Mouse (Mus musculus): ENCODE data around the gene Cited4. TPM values are rescaled to one million over a fixed set of nuclear protein-coding genes. Genes with fewer than 3 reads are reported as not detected.

Cited4 gene
- 1.6 and 2.3 TPM in 2 replicates for polyA plus RNA-seq (2014; fragmentation: Nextera tagmentation; extraction: Ambion mirVana)

- H3K4me1 ChIP-seq (ENCODE audit: insufficient read depth), result no peaks in the 10 kb centered on the region
- peak within 1 kb of the TSS; percentile 55 for H3K4me3 ChIP-seq (ENCODE audit: low read depth, low read length)
- peak; percentile 95 for DNase-seq
- peaks cover 27% of the 10 kb centered on the region for H3K27me3 ChIP-seq (ENCODE audit: insufficient read depth, low read length)
- no peak for TF ChIP-seq CTCF (IDR thresholded peaks at IDR 0.05; ENCODE audit: low read depth)
- H3K36me3 ChIP-seq (ENCODE audit: insufficient read depth), result no peaks in the 10 kb centered on the region
- peak; percentile 91 for ATAC-seq (ENCODE audit: insufficient read depth)
- H3K4me2 ChIP-seq, result peak within 1 kb of the TSS; percentile 99
- WGBS, result under 1% methylated on average over 50 of the region's 50 CpGs
- no peaks in the 10 kb centered on the region for H3K9me3 ChIP-seq (ENCODE audit: low read depth, low read length)
- peak within 1 kb of the TSS; percentile 50; the same call in 1 of the 2 replicates for H3K27ac ChIP-seq (ENCODE audit: low read depth)
- peak within 1 kb of the TSS; percentile 58 for H3K9ac ChIP-seq
Measured at GRCm38 (mm10) chr4:120666358-120667024, at the start of gene Cited4. TSS of gene Cited4 (plus strand) at chr4:120666572.

- Histone ChIP-seq H3K27me3 (ENCODE audit: insufficient read depth, low read length) (no peaks in the 10 kb centered on the region), H3K36me3 (ENCODE audit: insufficient read depth) (no peaks in the 10 kb centered on the region), H3K4me3 (ENCODE audit: low read depth, low read length) (no peak overlapping the region), H3K9me3 (ENCODE audit: low read depth, low read length) (no peaks in the 10 kb centered on the region), H3K9ac (no peak overlapping the region), H3K27ac (ENCODE audit: low read depth) (no peak overlapping the region), H3K4me1 (ENCODE audit: insufficient read depth) (no peaks in the 10 kb centered on the region), H3K4me2 (no peak overlapping the region)
- no peak for ATAC-seq (ENCODE audit: insufficient read depth)
- 82% methylated on average over 6 of the region's 6 CpGs for WGBS
- no peak for TF ChIP-seq CTCF (IDR thresholded peaks at IDR 0.05; ENCODE audit: low read depth)
- no peak for DNase-seq
Measured at GRCm38 (mm10) chr4:120627728-120628127, 38.6 kb upstream of the Cited4 start.

GRCm38 (mm10) chr4:120630218-120630931 is 36.0 kb upstream of the Cited4 start:
- ATAC-seq (ENCODE audit: insufficient read depth), result no peak
- no peak overlapping the region for H3K9ac ChIP-seq
- 44% methylated on average over 8 of the region's 8 CpGs for WGBS

GRCm38 (mm10) chr4:120631828-120632227 is 34.5 kb upstream of the Cited4 start:
- Histone ChIP-seq H3K9me3 (ENCODE audit: low read depth, low read length) (no peaks in the 10 kb centered on the region), H3K27me3 (ENCODE audit: insufficient read depth, low read length) (no peaks in the 10 kb centered on the region), H3K4me3 (ENCODE audit: low read depth, low read length) (no peak overlapping the region), H3K9ac (no peak overlapping the region), H3K4me1 (ENCODE audit: insufficient read depth) (no peaks in the 10 kb centered on the region), H3K36me3 (ENCODE audit: insufficient read depth) (no peaks in the 10 kb centered on the region), H3K4me2 (no peak overlapping the region), H3K27ac (ENCODE audit: low read depth) (no peak overlapping the region)
- DNase-seq, result no peak
- no peak for ATAC-seq (ENCODE audit: insufficient read depth)
- TF ChIP-seq CTCF (IDR thresholded peaks at IDR 0.05; ENCODE audit: low read depth), result no peak
- WGBS, result 49% methylated on average over 6 of the region's 6 CpGs

More at GRCm38 (mm10) chr4:120630218-120630931, 36.0 kb upstream of the Cited4 start:
- no peaks in the 10 kb centered on the region for H3K4me1 ChIP-seq (ENCODE audit: insufficient read depth)
- H3K4me3 ChIP-seq (ENCODE audit: low read depth, low read length), result no peak overlapping the region
- H3K4me2 ChIP-seq, result no peak overlapping the region
- DNase-seq, result no peak
- H3K36me3 ChIP-seq (ENCODE audit: insufficient read depth), result no peaks in the 10 kb centered on the region
- H3K27me3 ChIP-seq (ENCODE audit: insufficient read depth, low read length), result no peaks in the 10 kb centered on the region
- no peak overlapping the region for H3K27ac ChIP-seq (ENCODE audit: low read depth)
- no peak for TF ChIP-seq CTCF (IDR thresholded peaks at IDR 0.05; ENCODE audit: low read depth)
- no peaks in the 10 kb centered on the region for H3K9me3 ChIP-seq (ENCODE audit: low read depth, low read length)

GRCm38 (mm10) chr4:120635351-120635750 is 31.0 kb upstream of the Cited4 start:
- Histone ChIP-seq H3K27me3 (ENCODE audit: insufficient read depth, low read length) (no peaks in the 10 kb centered on the region), H3K27ac (ENCODE audit: low read depth) (no peak overlapping the region), H3K9me3 (ENCODE audit: low read depth, low read length) (no peaks in the 10 kb centered on the region), H3K4me3 (ENCODE audit: low read depth, low read length) (no peak overlapping the region), H3K36me3 (ENCODE audit: insufficient read depth) (no peaks in the 10 kb centered on the region), H3K4me2 (no peak overlapping the region), H3K9ac (no peak overlapping the region), H3K4me1 (ENCODE audit: insufficient read depth) (no peaks in the 10 kb centered on the region)
- WGBS, result 48% methylated on average over 2 of the region's 2 CpGs
- TF ChIP-seq CTCF (IDR thresholded peaks at IDR 0.05; ENCODE audit: low read depth), result no peak
- no peak for DNase-seq
- no peak for ATAC-seq (ENCODE audit: insufficient read depth)

- H3K27ac ChIP-seq (ENCODE audit: low read depth), result no peak overlapping the region
- H3K9ac ChIP-seq, result no peak overlapping the region
- TF ChIP-seq CTCF (IDR thresholded peaks at IDR 0.05; ENCODE audit: low read depth), result no peak
- no peak overlapping the region for H3K4me2 ChIP-seq
- H3K4me3 ChIP-seq (ENCODE audit: low read depth, low read length), result no peak overlapping the region
- no peak for DNase-seq
- H3K4me1 ChIP-seq (ENCODE audit: insufficient read depth), result no peaks in the 10 kb centered on the region
- no peaks in the 10 kb centered on the region; the same call in 1 of the 2 replicates for H3K27me3 ChIP-seq (ENCODE audit: insufficient read depth, low read length)
- ATAC-seq (ENCODE audit: insufficient read depth), result no peak
- 87% methylated on average over 6 of the region's 6 CpGs for WGBS
- no peaks in the 10 kb centered on the region for H3K36me3 ChIP-seq (ENCODE audit: insufficient read depth)
- no peaks in the 10 kb centered on the region for H3K9me3 ChIP-seq (ENCODE audit: low read depth, low read length)
Measured at GRCm38 (mm10) chr4:120641946-120642345, 24.4 kb upstream of the Cited4 start.

GRCm38 (mm10) chr4:120643899-120644298 is 22.5 kb upstream of the Cited4 start:
- 78% methylated on average over 3 of the region's 3 CpGs for WGBS
- Histone ChIP-seq H3K4me3 (ENCODE audit: low read depth, low read length) (no peak overlapping the region), H3K36me3 (ENCODE audit: insufficient read depth) (no peaks in the 10 kb centered on the region), H3K27ac (ENCODE audit: low read depth) (no peak overlapping the region), H3K4me2 (no peak overlapping the region), H3K9ac (no peak overlapping the region), H3K4me1 (ENCODE audit: insufficient read depth) (no peaks in the 10 kb centered on the region), H3K27me3 (ENCODE audit: insufficient read depth, low read length) (peaks cover 15% of the 10 kb centered on the region), H3K9me3 (ENCODE audit: low read depth, low read length) (no peaks in the 10 kb centered on the region)
- TF ChIP-seq CTCF (IDR thresholded peaks at IDR 0.05; ENCODE audit: low read depth), result no peak
- ATAC-seq (ENCODE audit: insufficient read depth) (no peak), DNase-seq (no peak)
